Mouse (Mus musculus): ENCODE data around the gene Rhox3e.
"Not testable (repeated sequence)": the region's sequence is repeated elsewhere in the genome, so short reads cannot be mapped to it uniquely, and the experiment has no call there.

Gene Rhox3e

GRCm38 (mm10) chrX:37541719-37542118 is at the start of gene Rhox3e:
Gene Rhox3e, plus strand, starts transcription at chrX:37542019.
- DNase-seq (ENCODE audit: low spot score in 2 of 2): not testable (repeated sequence)

- not testable (repeated sequence) for DNase-seq (ENCODE audit: low spot score in 2 of 2)
These were observed 27.8 kb upstream of the Rhox3e start, which contains the start of gene Rhox4d for GRCm38 (mm10) chrX:37514059-37514458. Gene Rhox4d, plus strand, starts transcription at chrX:37514359.

- DNase-seq (ENCODE audit: low spot score in 2 of 2): not testable (repeated sequence)
These were observed 11.7 kb upstream of the Rhox3e start, which contains the start of gene Rhox2e for GRCm38 (mm10) chrX:37530152-37530551. Gene Rhox2e, plus strand, starts transcription at chrX:37530452.

GRCm38 (mm10) chrX:37557112-37557511 is 15.3 kb downstream of the Rhox3e start, which contains the start of gene Rhox4e:
Gene Rhox4e, plus strand, starts transcription at chrX:37557412.
- DNase-seq (ENCODE audit: low spot score in 2 of 2): not testable (repeated sequence)

GRCm38 (mm10) chrX:37571105-37571504 is 29.3 kb downstream of the Rhox3e start, which contains the start of gene Rhox2f:
Gene Rhox2f, plus strand, starts transcription at chrX:37571405.
- DNase-seq (ENCODE audit: low spot score in 2 of 2): not testable (repeated sequence)

- DNase-seq (ENCODE audit: low spot score in 2 of 2): not testable (repeated sequence)
These were observed 30.8 kb downstream of the Rhox3e start for GRCm38 (mm10) chrX:37572638-37573037.

- not testable (repeated sequence) for DNase-seq (ENCODE audit: low spot score in 2 of 2)
These were observed 38.9 kb downstream of the Rhox3e start, which contains the start of gene Rhox3f for GRCm38 (mm10) chrX:37580692-37581091. Gene Rhox3f, plus strand, starts transcription at chrX:37580992.
